Mouse (Mus musculus) heart, postnatal 0 days (tissue): ENCODE measurements around the gene Usp4.

Experiments used
- CTCF ChIP-seq: IDR thresholded peaks from 2 replicates; pipeline ENCODE4 v1.5.1; 2016; ENCODE audit warnings: antibody characterized with exemption, control low read depth, low read depth
- EP300 ChIP-seq: IDR thresholded peaks from 2 replicates; pipeline ENCODE4 v1.6.1; 2016; ENCODE audit warnings: antibody characterized with exemption, low read depth

GRCm38 (mm10) chr9:108341801-108342200 lies 5.9 kb upstream of the Usp4 start:
- no peak for TF ChIP-seq CTCF
- no peak for TF ChIP-seq EP300
